Mouse (Mus musculus) skeletal muscle tissue, adult 2 months (tissue): ENCODE measurements around the gene Prorsd1.

Experiments used
- DNase-seq: peaks from one replicate; pipeline ENCODE4 v3.0.0-alpha.2; 2012; ENCODE audit warnings: low read depth, low spot score

Prorsd1 gene

GRCm38 (mm10) chr11:29503948-29504893, 10.6 kb downstream of the Prorsd1 start:
- DNase-seq, result no peak

- no peak for DNase-seq
Measured at GRCm38 (mm10) chr11:29496962-29497361, 17.9 kb downstream of the Prorsd1 start.

DNA sequence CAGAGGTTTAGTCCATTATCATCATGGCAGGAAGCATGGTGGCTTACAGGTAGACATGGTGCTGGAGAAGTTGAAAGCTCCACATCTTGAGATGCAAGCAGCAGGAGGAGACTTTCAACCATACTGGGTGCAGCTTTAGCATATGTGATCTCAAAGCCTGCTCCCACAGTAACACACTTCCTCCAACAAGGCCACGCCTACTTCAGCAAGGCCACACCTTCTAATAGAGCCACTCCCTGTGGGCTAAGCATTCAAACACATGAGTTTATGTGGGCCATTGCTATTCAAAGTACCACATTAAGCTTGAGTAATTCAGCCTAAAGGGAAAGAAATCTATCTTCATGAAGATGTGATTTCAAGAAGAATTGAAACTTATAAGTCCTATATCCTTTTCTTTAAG, 21.7 kb downstream of the Prorsd1 start:
- DNase-seq, result no peak

DNA sequence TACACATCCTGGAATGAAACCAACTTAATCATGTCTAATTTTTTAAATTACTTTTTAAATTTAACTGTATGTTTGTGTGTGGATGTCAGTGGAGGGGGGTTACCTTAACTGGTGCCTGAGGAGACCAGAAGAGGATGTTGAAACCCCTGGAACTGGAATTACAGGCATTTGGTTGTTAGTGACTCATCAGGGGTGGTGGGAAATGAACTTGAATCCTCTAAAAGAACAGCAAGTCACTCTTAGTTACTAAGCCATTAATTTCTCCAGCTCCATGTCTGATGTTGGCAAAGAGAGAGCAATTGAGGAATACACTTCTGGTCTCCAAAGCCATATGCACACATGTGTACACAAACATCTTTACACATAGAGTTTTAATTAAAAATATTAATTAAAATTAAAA, 40.2 kb downstream of the Prorsd1 start:
- DNase-seq, result no peak
